In the genomic region with DNA sequence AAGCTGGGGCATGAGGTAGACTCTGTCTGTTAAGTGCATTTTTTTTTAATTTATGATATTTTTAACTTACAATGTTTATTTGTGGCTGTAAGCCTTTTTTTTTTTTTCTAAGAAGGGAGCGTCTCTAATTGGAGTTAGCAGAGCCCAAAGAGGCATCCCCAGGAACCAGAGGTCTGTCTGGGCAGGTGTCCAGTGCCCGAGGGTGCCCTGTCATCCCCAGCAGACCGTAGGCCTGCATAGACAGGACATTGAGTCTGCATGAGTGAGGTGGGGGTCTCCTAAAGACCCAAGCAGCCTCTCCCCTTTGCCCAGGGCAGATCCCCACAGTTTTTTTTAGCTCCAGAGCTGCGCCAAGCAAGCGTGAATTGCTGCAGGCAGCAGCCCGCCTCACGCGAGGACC, we compare ENCODE assay signal across 17 mouse cellular contexts. TPM values are rescaled to one million over a fixed set of nuclear protein-coding genes. Genes with fewer than 3 reads are reported as not detected.
"Had no signal": no experiment of that assay in that cellular context is flagged by ENCODE, and none has a peak within 500 bp of the region (broad histone marks: within the 10 kb centered on the region; RNA-seq: fewer than 3 reads in every experiment).

No protein-coding gene starts in this region.

- H3K9me3 ChIP-seq: liver, embryonic 13.5 days; midbrain, embryonic 13.5 days; stomach, embryonic 15.5 days had no signal

- H3K27me3 ChIP-seq: liver, embryonic 13.5 days; midbrain, embryonic 13.5 days; stomach, embryonic 15.5 days had no signal

- H3K9ac ChIP-seq: liver, embryonic 13.5 days; midbrain, embryonic 13.5 days; stomach, embryonic 15.5 days had no signal

- H3K4me3 ChIP-seq: layer of hippocampus, adult 2 months; liver, embryonic 13.5 days; midbrain, embryonic 13.5 days; stomach, embryonic 15.5 days had no signal

- H3K27ac ChIP-seq: kidney, postnatal 0 days; midbrain, embryonic 13.5 days; stomach, embryonic 15.5 days had no signal

- H3K36me3 ChIP-seq: liver, embryonic 13.5 days; midbrain, embryonic 13.5 days; stomach, embryonic 15.5 days had no signal

- DNase-seq: kidney, adult 2 months; layer of hippocampus, adult 9-11 months; liver, embryonic 13.5 days; lung, adult 2 months; lung, postnatal 14 days; lung, postnatal 4 days; right cerebral cortex, postnatal 25 days; spleen, adult 18-20 months; thymus, postnatal 25 days had no signal

- H3K4me2 ChIP-seq: liver, embryonic 13.5 days; midbrain, embryonic 13.5 days; stomach, embryonic 15.5 days had no signal

- ATAC-seq: midbrain, embryonic 13.5 days; midbrain, embryonic 16.5 days had no signal

RNA-seq across cellular contexts. Expression of a gene that starts 11.8 kb away (rescaled TPM):
- total RNA-seq: liver, adult 2 months; megakaryocyte progenitor cell, adult 5-6 weeks; megakaryocyte-erythroid progenitor cell, adult 5-6 weeks had no signal
- polyA plus RNA-seq: liver, adult 2 months had no signal
